Mouse (Mus musculus): Measurements from ENCODE around the gene 1700017B05Rik. TPM values are rescaled to one million over a fixed set of nuclear protein-coding genes. Genes with fewer than 3 reads are reported as not detected.
A peak's percentile ranks its signal among the peaks of the same experiment; 100 is the strongest.

The 1700017B05Rik gene
- total and polyA plus RNA-seq, 3 experiments: 6.5 to 11.8 (median 8.6) TPM

GRCm38 (mm10) chr9:57232341-57232940 lies 30.0 kb downstream of the 1700017B05Rik start:
- intact Hi-C loops (cut with DNase I): no loop called here
- no peaks in the 10 kb centered on the region for H3K79me2 ChIP-seq (replicated peaks; ENCODE audit: control insufficient read depth, insufficient read depth, low read length)
- no peaks in the 10 kb centered on the region for H3K36me3 ChIP-seq (ENCODE audit: control insufficient read depth, insufficient read depth, low read length)
- no peak overlapping the region for H3K9ac ChIP-seq (ENCODE audit: low read depth, low read length)
- no peaks in the 10 kb centered on the region; the same call in 1 of the 2 replicates for H3K4me1 ChIP-seq (ENCODE audit: control insufficient read depth, insufficient read depth, low read length)
- 84% methylated on average over 5 of the region's 5 CpGs for WGBS
- H3K4me3 ChIP-seq: no peak overlapping the region
- H3K27ac ChIP-seq: no peak overlapping the region
- DNase-seq: no peak
- no peaks in the 10 kb centered on the region for H3K27me3 ChIP-seq (ENCODE audit: control insufficient read depth, insufficient read depth, low read length)
- TF ChIP-seq POLR2A (IDR thresholded peaks at IDR 0.05; ENCODE audit: insufficient read depth, low read depth, low read length) (no peak), CTCF (IDR thresholded peaks at IDR 0.05) (no peak), EP300 (IDR thresholded peaks at IDR 0.05; ENCODE audit: insufficient read depth, low read depth, low read length) (no peak)

GRCm38 (mm10) chr9:57231536-57232255 lies 30.7 kb downstream of the 1700017B05Rik start:
- no peak overlapping the region for H3K9ac ChIP-seq (ENCODE audit: low read depth, low read length)
- intact Hi-C loops (cut with DNase I): no loop called here
- no peaks in the 10 kb centered on the region for H3K79me2 ChIP-seq (replicated peaks; ENCODE audit: control insufficient read depth, insufficient read depth, low read length)
- H3K36me3 ChIP-seq (ENCODE audit: control insufficient read depth, insufficient read depth, low read length): no peaks in the 10 kb centered on the region
- no peaks in the 10 kb centered on the region; the same call in 1 of the 2 replicates for H3K4me1 ChIP-seq (ENCODE audit: control insufficient read depth, insufficient read depth, low read length)
- 71% methylated on average over 8 of the region's 8 CpGs for WGBS
- no peak for TF ChIP-seq CTCF (IDR thresholded peaks at IDR 0.05)
- TF ChIP-seq POLR2A (IDR thresholded peaks at IDR 0.05; ENCODE audit: insufficient read depth, low read depth, low read length): no peak
- no peak for TF ChIP-seq EP300 (IDR thresholded peaks at IDR 0.05; ENCODE audit: insufficient read depth, low read depth, low read length)
- H3K4me3 ChIP-seq: no peak overlapping the region
- no peak for DNase-seq
- H3K27ac ChIP-seq: no peak overlapping the region
- no peaks in the 10 kb centered on the region for H3K27me3 ChIP-seq (ENCODE audit: control insufficient read depth, insufficient read depth, low read length)

GRCm38 (mm10) chr9:57230146-57230783 lies 32.1 kb downstream of the 1700017B05Rik start:
- Histone ChIP-seq H3K4me3 (no peak overlapping the region), H3K27me3 (ENCODE audit: control insufficient read depth, insufficient read depth, low read length) (no peaks in the 10 kb centered on the region), H3K4me1 (ENCODE audit: control insufficient read depth, insufficient read depth, low read length) (no peaks in the 10 kb centered on the region; the same call in 1 of the 2 replicates), H3K36me3 (ENCODE audit: control insufficient read depth, insufficient read depth, low read length) (no peaks in the 10 kb centered on the region), H3K9ac (ENCODE audit: low read depth, low read length) (no peak overlapping the region), H3K79me2 (replicated peaks; ENCODE audit: control insufficient read depth, insufficient read depth, low read length) (no peaks in the 10 kb centered on the region), H3K27ac (no peak overlapping the region)
- TF ChIP-seq POLR2A (IDR thresholded peaks at IDR 0.05; ENCODE audit: insufficient read depth, low read depth, low read length) (no peak), CTCF (IDR thresholded peaks at IDR 0.05) (no peak), EP300 (IDR thresholded peaks at IDR 0.05; ENCODE audit: insufficient read depth, low read depth, low read length) (no peak)
- WGBS: 73% methylated on average over 9 of the region's 9 CpGs
- peak in 1 of 2 experiments; percentile 14 for DNase-seq
- intact Hi-C loops (cut with DNase I): no loop called here

GRCm38 (mm10) chr9:57229726-57230125 lies 32.7 kb downstream of the 1700017B05Rik start:
- TF ChIP-seq EP300 (IDR thresholded peaks at IDR 0.05; ENCODE audit: insufficient read depth, low read depth, low read length) (no peak), POLR2A (IDR thresholded peaks at IDR 0.05; ENCODE audit: insufficient read depth, low read depth, low read length) (no peak), CTCF (IDR thresholded peaks at IDR 0.05) (no peak)
- WGBS: 75% methylated on average over 4 of the region's 4 CpGs
- H3K4me1 ChIP-seq (ENCODE audit: control insufficient read depth, insufficient read depth, low read length): no peaks in the 10 kb centered on the region; the same call in 1 of the 2 replicates
- H3K9ac ChIP-seq (ENCODE audit: low read depth, low read length): no peak overlapping the region
- no peak for DNase-seq
- H3K27ac ChIP-seq: no peak overlapping the region
- intact Hi-C loops (cut with DNase I): loop anchor here (10.0 kb wide), 1 partner anchor 175 kb away; no protein-coding TSS in a partner anchor
- H3K27me3 ChIP-seq (ENCODE audit: control insufficient read depth, insufficient read depth, low read length): no peaks in the 10 kb centered on the region
- H3K4me3 ChIP-seq: no peak overlapping the region
- no peaks in the 10 kb centered on the region for H3K79me2 ChIP-seq (replicated peaks; ENCODE audit: control insufficient read depth, insufficient read depth, low read length)
- H3K36me3 ChIP-seq (ENCODE audit: control insufficient read depth, insufficient read depth, low read length): no peaks in the 10 kb centered on the region

- H3K27me3 ChIP-seq (ENCODE audit: control insufficient read depth, insufficient read depth, low read length): no peaks in the 10 kb centered on the region
- peak in 1 of 2 experiments; percentile 11 for DNase-seq
- no peaks in the 10 kb centered on the region; the same call in 1 of the 2 replicates for H3K4me1 ChIP-seq (ENCODE audit: control insufficient read depth, insufficient read depth, low read length)
- no peak overlapping the region for H3K27ac ChIP-seq
- no peak overlapping the region for H3K4me3 ChIP-seq
- intact Hi-C loops (cut with DNase I): loop anchor here (10.0 kb wide), 1 partner anchor 173 kb away; no protein-coding TSS in a partner anchor
- no peaks in the 10 kb centered on the region for H3K79me2 ChIP-seq (replicated peaks; ENCODE audit: control insufficient read depth, insufficient read depth, low read length)
- TF ChIP-seq EP300 (IDR thresholded peaks at IDR 0.05; ENCODE audit: insufficient read depth, low read depth, low read length) (no peak), CTCF (IDR thresholded peaks at IDR 0.05) (no peak), POLR2A (IDR thresholded peaks at IDR 0.05; ENCODE audit: insufficient read depth, low read depth, low read length) (no peak)
- no peak overlapping the region for H3K9ac ChIP-seq (ENCODE audit: low read depth, low read length)
- H3K36me3 ChIP-seq (ENCODE audit: control insufficient read depth, insufficient read depth, low read length): no peaks in the 10 kb centered on the region
- 78% methylated on average over 4 of the region's 4 CpGs for WGBS
Observed at GRCm38 (mm10) chr9:57228186-57228585, 34.2 kb downstream of the 1700017B05Rik start.
